Mouse (Mus musculus) liver, embryonic 14.5 days (tissue): Measurements from ENCODE around the gene Sppl3. TPM values are rescaled to one million over a fixed set of nuclear protein-coding genes. Genes with fewer than 3 reads are reported as not detected.

Source experiments
- ATAC-seq: fragments of 200-750 bp; cut with Nextera tagmentation; 2 replicates; pipeline ENCODE4 v1.8.0; 2017; ENCODE audit warnings: moderate number of reproducible peaks, mild to moderate bottlenecking, moderate library complexity; ENCODE audit not compliant: insufficient read depth
- DNase-seq, 3 experiments: peaks; one replicate each; pipeline ENCODE4 v3.0.0-alpha.2; 2012 to 2013; ENCODE audit warnings: low read depth in 3 of 3, low spot score in 3 of 3
- H3K27ac ChIP-seq: fragments of 300-500 bp; sonication (generic); 2 replicates; pipeline ENCODE4 v1.5.1; 2014; ENCODE audit warnings: moderate library complexity, mild to moderate bottlenecking, control low read depth, inconsistent platforms
- H3K27me3 ChIP-seq: fragments of 300-500 bp; sonication (generic); 2 replicates; pipeline ENCODE4 v1.6.1; 2014; ENCODE audit warnings: mild to moderate bottlenecking, low read length, moderate library complexity; ENCODE audit not compliant: control insufficient read depth, insufficient read depth
- H3K36me3 ChIP-seq: fragments of 300-500 bp; sonication (generic); replicated peaks from 2 replicates; pipeline ENCODE4 v1.6.1; 2014; ENCODE audit warnings: low read depth; ENCODE audit not compliant: control insufficient read depth, insufficient read depth
- H3K4me1 ChIP-seq, 2 experiments: fragments of 200-500 bp in 1 of 2; fragments of 300-500 bp in 1 of 2; sonication (generic) in 1 of 2; replicated peaks; 2 replicates each; pipeline ENCODE4 v1.6.1; 2012 to 2014; ENCODE audit warnings: antibody characterized with exemption in 1 of 2, inconsistent platforms in 1 of 2, low read length in 1 of 2; ENCODE audit not compliant: control insufficient read depth in 2 of 2, insufficient read depth in 2 of 2
- H3K4me2 ChIP-seq: fragments of 300-500 bp; sonication (generic); 2 replicates; pipeline ENCODE4 v1.6.1; 2014; ENCODE audit warnings: low read depth, mild to moderate bottlenecking, control low read depth, moderate library complexity
- H3K4me3 ChIP-seq, 2 experiments: fragments of 200-500 bp in 1 of 2; fragments of 300-500 bp in 1 of 2; sonication (generic) in 1 of 2; 2 replicates each; pipeline ENCODE4 v1.5.1; 2012 to 2014; ENCODE audit warnings: low read depth in 2 of 2, low read length in 2 of 2, mild to moderate bottlenecking in 2 of 2, control low read depth in 1 of 2, inconsistent platforms in 1 of 2, moderate library complexity in 1 of 2; ENCODE audit not compliant: insufficient read depth in 1 of 2
- H3K9ac ChIP-seq: fragments of 300-500 bp; sonication (generic); replicated peaks from 2 replicates; pipeline ENCODE4 v1.6.1; 2014; ENCODE audit warnings: mild to moderate bottlenecking, control low read depth, moderate library complexity
- H3K9me3 ChIP-seq: fragments of 300-500 bp; sonication (generic); 2 replicates; pipeline ENCODE4 v1.6.1; 2016; ENCODE audit warnings: low read length, mixed read lengths; ENCODE audit not compliant: control insufficient read depth
- CTCF ChIP-seq: IDR thresholded peaks from 2 replicates; pipeline ENCODE4 v1.5.1; 2016; ENCODE audit warnings: antibody characterized with exemption, low read depth, control low read depth
- EP300 ChIP-seq: IDR thresholded peaks from 2 replicates; pipeline ENCODE4 v1.6.1; 2016; ENCODE audit warnings: antibody characterized with exemption, low read depth
- WGBS: fragments of 180-500 bp; shearing (Covaris S2); extraction: QIAGEN DNeasy Blood & Tissue Kit; methylation state at CpG from one replicate; pipeline ENCODE4 v1.1.7; 2014; ENCODE audit not compliant: insufficient replicate concordance; 5-methylcytosine and 5-hydroxymethylcytosine counted together
- polyA plus RNA-seq, 2 experiments: library from polyadenylated mRNA; depleted of rRNA in 1 of 2; stranded (reverse) in 1 of 2; unstranded in 1 of 2; fragments of >200 nt; fragmentation: Nextera tagmentation in 1 of 2; extraction: Ambion mirVana in 1 of 2; gene quantifications; 2 replicates each; pipeline versions ENCODE4 v1.2.1 to v1.2.3; 2012 to 2014

Sppl3 gene
- polyA plus RNA-seq, 2 experiments, result 5.4 to 17.2 TPM

DNA sequence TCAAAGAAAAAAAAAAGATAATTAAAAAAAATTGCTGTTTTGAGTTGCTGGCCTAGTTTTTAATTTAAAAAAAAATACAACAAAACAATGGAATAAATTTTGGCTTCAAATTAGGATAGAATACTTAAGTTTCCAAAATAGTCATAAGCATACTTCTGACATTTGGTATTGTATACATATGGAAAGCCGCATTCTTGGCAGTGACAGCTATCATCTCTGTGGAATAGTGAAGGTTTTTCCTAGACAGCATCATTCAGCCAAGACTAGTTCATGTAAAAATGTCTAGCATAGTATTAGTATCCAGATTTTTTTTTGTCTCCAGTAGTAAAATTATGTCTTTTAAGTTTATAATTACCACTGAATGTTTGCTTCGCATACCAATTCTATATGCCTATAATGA lies 74.7 kb downstream of the Sppl3 start:
- TF ChIP-seq CTCF (no peak), EP300 (no peak)
- H3K4me1 ChIP-seq, result peaks cover 4 to 10% of the 10 kb centered on the region in 2 experiments; a peak in 3 of 4 replicates
- WGBS, result 94% methylated on average over 2 of the region's 2 CpGs
- H3K36me3 ChIP-seq, result peaks cover 70% of the 10 kb centered on the region
- no peak overlapping the region for H3K27ac ChIP-seq
- ATAC-seq (no peak), DNase-seq (no peak)
- no peak overlapping the region for H3K9ac ChIP-seq
- no peaks in the 10 kb centered on the region for H3K27me3 ChIP-seq
- no peak overlapping the region for H3K4me3 ChIP-seq
- no peaks in the 10 kb centered on the region for H3K9me3 ChIP-seq
- H3K4me2 ChIP-seq, result no peak overlapping the region

DNA sequence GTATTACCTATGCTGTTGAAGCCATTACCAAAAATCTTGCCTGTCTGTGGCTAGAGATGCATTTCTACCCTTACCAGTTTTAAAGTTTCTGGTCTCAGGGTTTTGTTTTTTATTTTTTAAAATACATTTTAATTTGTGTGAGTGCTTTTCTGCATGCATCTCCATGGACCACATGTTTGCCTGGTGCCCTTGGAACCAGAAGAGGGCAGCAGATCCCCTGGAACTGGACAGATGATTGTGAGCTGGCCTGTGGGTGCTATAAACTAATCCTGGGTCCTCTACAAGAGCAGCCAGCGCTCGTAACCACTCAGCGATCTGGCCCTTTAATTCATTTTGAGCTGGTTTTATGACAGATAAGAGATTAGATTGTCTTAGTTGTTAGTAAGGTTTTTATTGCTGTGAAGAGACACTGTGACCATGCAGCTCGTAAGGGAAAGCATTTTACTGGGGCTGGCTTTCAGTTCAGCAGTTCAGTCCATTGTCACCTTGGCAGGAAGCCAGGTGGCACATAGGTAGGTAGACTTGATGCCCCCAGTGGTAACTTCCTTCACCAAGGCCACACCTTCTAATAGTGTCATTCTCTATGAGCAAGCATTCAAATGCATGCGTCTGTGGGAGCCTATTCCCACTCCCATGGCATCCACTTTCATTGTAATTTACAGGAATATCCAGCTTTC lies 78.8 kb downstream of the Sppl3 start:
- Histone ChIP-seq H3K9ac (no peak overlapping the region), H3K4me3 (no peak overlapping the region), H3K4me1 (peaks cover 4 to 6% of the 10 kb centered on the region in 2 experiments; a peak in 3 of 4 replicates), H3K9me3 (no peaks in the 10 kb centered on the region), H3K27me3 (no peaks in the 10 kb centered on the region), H3K4me2 (no peak overlapping the region), H3K27ac (no peak overlapping the region), H3K36me3 (peaks cover 65% of the 10 kb centered on the region)
- ATAC-seq (no peak), DNase-seq (no peak)
- TF ChIP-seq EP300, result no peak
- TF ChIP-seq CTCF, result peak; percentile 36
- WGBS, result 93% methylated on average over 5 of the region's 5 CpGs

DNA sequence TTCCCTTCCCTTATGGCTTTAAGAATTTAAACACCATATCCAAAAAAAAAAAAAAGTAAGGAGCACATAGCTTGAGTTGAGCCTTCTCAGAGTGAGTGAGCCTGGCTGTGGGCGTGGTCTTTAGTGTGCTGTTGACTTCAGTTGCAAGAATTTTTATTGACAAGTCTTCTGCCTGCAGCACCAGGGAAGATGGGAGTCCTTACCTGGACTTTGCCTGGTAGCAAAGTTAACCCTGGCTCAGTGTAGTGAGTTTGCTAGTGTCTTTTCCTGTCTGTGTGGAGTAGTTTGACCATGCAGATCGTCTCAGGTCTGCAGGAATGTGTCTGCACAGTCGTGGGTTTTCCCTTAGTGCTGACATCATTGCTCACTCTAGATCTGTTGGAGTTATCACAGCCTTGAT lies 80.1 kb downstream of the Sppl3 start:
- ATAC-seq, result no peak

DNA sequence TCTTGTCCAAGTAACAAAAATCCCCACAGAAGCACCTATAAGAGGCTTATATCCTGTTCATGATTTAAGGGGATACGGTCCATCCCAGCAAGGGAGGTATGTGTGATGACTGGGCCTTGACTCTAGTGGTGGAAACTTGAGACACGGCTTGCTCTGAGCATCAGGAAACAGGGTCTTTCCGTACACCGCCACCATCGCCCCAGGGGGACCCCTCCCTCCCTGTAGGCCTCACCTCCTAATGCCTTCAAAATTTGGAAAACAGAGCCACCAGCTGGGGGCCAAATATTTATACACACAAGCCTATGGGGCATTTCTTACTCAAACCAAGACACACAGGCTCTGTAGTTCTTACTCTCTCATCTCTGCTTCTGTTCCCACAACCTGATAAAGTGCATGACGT lies 80.8 kb downstream of the Sppl3 start:
- Histone ChIP-seq H3K4me3 (no peak overlapping the region), H3K27me3 (no peaks in the 10 kb centered on the region), H3K4me2 (no peak overlapping the region), H3K4me1 (0 out of 4 replicates have a peak, but pooled peaks cover 0 to 2% of the 10 kb centered on the region in 2 experiments), H3K9me3 (no peaks in the 10 kb centered on the region), H3K36me3 (peaks cover 71% of the 10 kb centered on the region), H3K27ac (no peak overlapping the region), H3K9ac (no peak overlapping the region)
- WGBS, result 84% methylated on average over 6 of the region's 6 CpGs
- ATAC-seq (no peak), DNase-seq (no peak)
- TF ChIP-seq CTCF (no peak), EP300 (no peak)

More for the DNA sequence above, 80.1 kb downstream of the Sppl3 start:
- Histone ChIP-seq H3K27ac (no peak overlapping the region), H3K4me1 (0 out of 4 replicates have a peak, but pooled peaks cover 0 to 2% of the 10 kb centered on the region in 2 experiments), H3K4me3 (no peak overlapping the region), H3K4me2 (no peak overlapping the region), H3K27me3 (no peaks in the 10 kb centered on the region), H3K36me3 (peaks cover 69% of the 10 kb centered on the region), H3K9ac (no peak overlapping the region), H3K9me3 (no peaks in the 10 kb centered on the region)
- TF ChIP-seq EP300 (no peak), CTCF (no peak)
- DNase-seq, result no peak
- 64% methylated on average over 3 of the region's 3 CpGs for WGBS

DNA sequence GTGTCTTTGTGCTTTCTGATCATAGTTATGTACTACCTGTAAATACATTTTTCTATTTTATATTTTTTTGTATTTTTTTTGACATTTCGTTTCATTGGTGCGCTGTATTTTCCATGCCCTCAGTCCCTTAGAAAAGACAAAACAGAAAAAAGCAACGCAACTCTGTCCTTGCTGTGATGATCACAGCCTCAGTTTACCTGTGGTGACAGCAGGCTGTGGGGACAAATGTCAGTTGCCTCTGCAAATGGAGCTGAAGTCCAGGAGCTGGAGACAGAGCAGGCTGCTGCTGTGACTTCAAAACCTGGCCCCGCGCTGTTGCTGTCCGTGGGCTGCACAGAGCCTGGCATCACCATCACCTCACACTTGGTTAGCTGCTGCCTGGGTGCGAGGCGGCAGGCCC lies 87.3 kb downstream of the Sppl3 start, which contains the start of gene Gm10401:
Gene Gm10401 (minus strand): TSS at position 101 of the 400 bp plus-strand sequence.
- WGBS, result 91% methylated on average over 8 of the region's 8 CpGs

More for the DNA sequence above, 87.3 kb downstream of the Sppl3 start, which contains the start of gene Gm10401:
- Histone ChIP-seq H3K4me1 (no peaks in the 10 kb centered on the region), H3K27ac (no peak within 1 kb of the TSS), H3K9me3 (no peaks in the 10 kb centered on the region), H3K4me3 (no peak within 1 kb of the TSS), H3K4me2 (no peak within 1 kb of the TSS), H3K9ac (no peak within 1 kb of the TSS), H3K27me3 (no peaks in the 10 kb centered on the region), H3K36me3 (peaks cover 42% of the 10 kb centered on the region)
- DNase-seq, result no peak
- no peak for TF ChIP-seq CTCF
- no peak for TF ChIP-seq EP300
- ATAC-seq, result no peak
